Mouse (Mus musculus) gastrocnemius, postnatal 14 days (tissue): ENCODE measurements around the gene Nipsnap1. TPM values are rescaled to one million over a fixed set of nuclear protein-coding genes. Genes with fewer than 3 reads are reported as not detected.

ENCODE experiments used
- DNase-seq: peaks from one replicate; pipeline ENCODE4 v3.0.0; 2021; ENCODE audit warnings: mixed read lengths
- intact Hi-C: fragments of 180-260 bp; cut with DNase I; formaldehyde crosslinking; loops from one replicate; pipeline ENCODE4 v1.15.1; 2025; ENCODE audit warnings: low total_unique reads
- long read RNA-seq, 2 experiments: library from polyadenylated mRNA; stranded (forward); transcript quantifications; one replicate each; pipeline ENCODE4 v2.0.0; 2021
- total RNA-seq, 2 experiments: library from RNA; stranded (reverse); gene quantifications; 2 replicates each; pipeline ENCODE4 v1.2.3; 2021

Gene Nipsnap1
- total RNA-seq = under 1 TPM; 0.84 to 0.90 TPM
- long read RNA-seq, experiment 1 = 0 reads
- long read RNA-seq, experiment 2, partial matches to known transcripts = 0 of 1 reads
- long read RNA-seq, experiment 2, other reads (novel, unspliced or antisense) = 0 of 1 reads

DNA sequence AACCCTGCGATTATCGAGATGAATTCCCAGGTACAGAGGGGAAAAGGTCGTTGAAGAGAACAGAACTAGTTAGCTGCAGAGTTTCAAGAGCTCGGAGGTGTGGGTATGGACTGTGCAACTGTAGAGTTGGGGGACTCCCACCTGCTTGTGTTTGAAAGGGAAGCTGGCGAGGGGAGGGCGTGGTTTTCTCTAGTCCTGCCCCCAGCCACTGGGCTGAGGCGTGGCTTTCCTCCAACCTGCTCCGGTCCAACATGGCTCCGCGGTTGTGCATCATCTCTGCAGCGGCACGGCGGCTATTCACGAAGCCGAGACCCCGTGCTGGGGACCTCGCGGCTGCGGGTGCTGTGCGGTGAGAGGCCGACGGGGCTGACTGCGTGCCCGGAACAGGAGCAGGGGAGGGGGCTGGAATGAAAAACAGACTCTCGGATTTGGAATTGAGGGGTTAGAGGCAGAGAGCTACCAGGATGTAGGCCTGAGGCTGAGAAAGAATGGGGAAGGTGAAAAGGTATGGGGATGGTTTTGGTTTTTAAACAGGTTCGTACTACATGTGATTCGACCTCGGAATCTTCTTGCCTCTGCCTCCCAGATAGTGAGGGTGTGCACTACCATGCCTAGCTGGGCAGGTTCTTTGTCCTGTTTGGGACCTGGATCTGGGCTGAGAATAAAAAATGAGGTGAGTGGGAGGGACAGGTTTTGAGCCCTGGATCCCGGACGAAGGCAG, at the start of gene Nipsnap1:
Gene Nipsnap1 (plus strand): TSS at position 197 of the 721 bp plus-strand sequence.
- DNase-seq = peak; percentile 55
- intact Hi-C loops = no loop called here

GRCm38 (mm10) chr11:4826152-4826778, 47.5 kb upstream of the Nipsnap1 start:
- DNase-seq = no peak
- intact Hi-C loops = loop anchor here (10.0 kb wide), 2 partner anchors 81 to 331 kb away; partner anchors contain the start of gene Cabp7

DNA sequence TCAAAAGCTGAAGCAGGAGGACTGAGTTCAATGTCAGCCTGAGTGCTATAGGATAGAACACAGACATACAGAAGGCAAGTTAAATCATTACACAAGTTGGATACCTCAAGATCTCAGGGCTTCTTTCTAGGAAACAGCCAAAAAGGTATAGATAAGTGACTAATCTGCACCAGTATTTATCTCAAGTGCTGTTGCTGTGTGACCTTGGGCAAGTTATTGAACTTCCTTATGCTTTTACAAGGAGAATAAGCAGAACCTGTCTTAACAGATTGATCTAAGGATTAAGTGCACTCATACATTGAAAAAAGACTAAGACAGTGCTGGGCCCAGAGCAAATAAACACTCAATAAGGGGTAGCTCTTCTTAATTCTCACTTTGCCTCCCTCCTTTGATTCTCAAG, 46.4 kb upstream of the Nipsnap1 start:
- intact Hi-C loops = loop anchor here (10.0 kb wide), 2 partner anchors 83 to 333 kb away; partner anchors contain the start of gene Cabp7
- no peak for DNase-seq

DNA sequence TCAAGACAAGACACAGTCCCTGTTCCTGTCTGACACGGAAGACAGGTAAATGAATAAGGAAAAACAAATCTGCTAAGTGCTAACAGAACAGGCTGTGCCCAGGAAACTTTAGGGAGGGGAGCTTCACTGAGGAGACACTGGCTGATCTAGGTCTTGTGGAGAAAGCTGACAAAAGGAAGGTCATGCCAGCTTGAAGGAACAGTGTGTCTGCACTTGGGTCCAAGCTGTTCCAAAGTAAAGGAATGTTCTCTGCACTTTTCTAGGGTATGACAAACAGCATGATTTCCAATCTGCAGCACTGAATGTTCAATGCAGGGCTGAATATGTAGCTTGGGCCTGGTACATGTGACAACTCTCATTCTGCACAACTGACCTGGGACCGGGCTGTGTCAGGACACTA, 45.8 kb upstream of the Nipsnap1 start:
- intact Hi-C loops = loop anchor here (10.0 kb wide), 2 partner anchors 83 to 333 kb away; partner anchors contain the start of gene Cabp7
- DNase-seq = no peak

DNA sequence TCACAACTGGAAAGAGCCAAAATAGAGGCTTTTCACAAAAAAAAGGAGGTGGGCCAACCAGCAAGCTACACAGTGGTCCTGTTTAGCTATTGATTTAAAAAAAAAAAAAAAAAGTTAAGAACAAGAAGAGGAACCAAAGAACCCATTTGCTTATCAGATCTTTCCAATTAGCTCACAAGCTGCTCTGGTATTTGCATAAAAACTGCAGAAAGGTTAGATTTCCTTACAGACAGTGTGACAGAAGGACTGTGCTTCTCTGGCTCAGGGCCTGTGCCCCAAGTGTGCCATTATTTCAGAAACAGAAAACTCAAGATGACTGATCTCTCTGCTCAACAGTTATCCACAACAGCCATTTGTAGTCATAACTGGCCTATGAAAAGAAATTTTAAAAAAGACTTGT, 42.7 kb upstream of the Nipsnap1 start:
- DNase-seq = no peak
- intact Hi-C loops = no loop called here

DNA sequence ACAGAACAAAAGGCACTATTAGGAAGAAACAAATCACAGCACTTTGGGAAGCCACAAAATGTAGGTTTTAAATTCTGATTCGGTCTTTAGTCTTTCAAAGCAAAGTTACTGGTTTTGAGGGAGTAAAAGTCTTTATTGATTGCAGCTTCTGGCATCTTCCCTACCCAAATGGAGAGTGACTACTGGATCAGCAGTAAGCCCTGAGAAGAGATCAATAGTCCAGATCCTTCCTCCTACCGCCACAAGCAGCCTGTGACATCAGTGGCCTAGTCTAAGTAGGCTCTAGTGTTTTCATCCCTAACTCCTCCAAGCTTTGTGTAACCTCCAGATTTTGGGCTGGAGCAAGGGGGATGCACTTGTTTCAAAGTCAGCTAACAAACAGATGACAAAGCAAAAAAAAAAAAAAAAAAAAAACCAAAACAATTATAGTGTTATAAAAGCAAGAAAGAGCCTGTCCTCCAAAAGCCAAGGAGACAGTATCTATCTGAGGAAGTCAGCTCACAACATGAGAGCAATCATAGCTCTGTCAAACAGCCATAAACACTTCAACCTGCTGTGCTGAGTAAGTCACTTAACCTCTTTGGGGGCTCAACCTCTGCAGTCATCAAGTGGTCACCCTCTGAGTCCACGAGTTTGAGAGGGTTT, 40.3 kb upstream of the Nipsnap1 start:
- intact Hi-C loops = no loop called here
- DNase-seq = no peak

DNA sequence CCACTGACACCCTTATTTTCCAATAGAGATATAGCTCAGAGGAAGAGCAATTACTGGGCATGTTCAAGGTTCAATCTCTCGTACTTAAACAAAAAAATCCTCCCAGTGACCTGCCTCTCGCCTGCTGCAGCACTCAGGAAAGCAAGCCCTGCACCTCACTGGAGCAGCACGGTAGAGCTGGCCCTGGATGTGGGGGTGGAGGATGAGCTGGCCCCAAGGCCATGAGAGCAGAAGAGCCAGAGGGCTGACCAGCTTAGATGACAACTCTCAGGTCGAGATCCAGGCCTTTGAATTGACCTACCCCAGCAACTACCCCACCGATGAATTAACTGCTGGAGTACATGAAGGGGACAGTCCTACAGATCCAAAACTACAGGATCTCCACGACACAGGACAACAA, 38.3 kb upstream of the Nipsnap1 start:
- intact Hi-C loops = no loop called here
- DNase-seq = no peak

- peak; percentile 35 for DNase-seq
- intact Hi-C loops = no loop called here
Measured at GRCm38 (mm10) chr11:4836755-4837154, 37.0 kb upstream of the Nipsnap1 start.

DNA sequence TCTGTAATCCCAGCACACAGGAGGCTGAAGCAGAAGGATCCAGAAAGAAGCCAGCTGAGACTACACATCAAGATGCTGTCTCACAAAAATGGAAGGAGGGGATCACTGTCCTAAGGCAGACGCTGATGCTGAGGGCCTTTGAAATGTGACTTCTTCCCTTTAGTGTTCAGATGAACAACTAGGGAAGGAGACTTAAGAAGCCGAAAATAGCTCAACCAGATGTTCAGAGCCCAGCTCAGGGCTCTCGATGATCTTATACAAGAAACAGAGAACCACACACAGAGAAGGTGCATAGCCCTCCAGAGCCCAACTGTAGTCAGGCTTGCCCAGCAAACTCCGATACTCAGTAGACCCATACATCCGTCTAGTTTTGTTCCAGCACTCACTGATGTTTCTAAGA, 36.4 kb upstream of the Nipsnap1 start:
- intact Hi-C loops = no loop called here
- no peak for DNase-seq

DNA sequence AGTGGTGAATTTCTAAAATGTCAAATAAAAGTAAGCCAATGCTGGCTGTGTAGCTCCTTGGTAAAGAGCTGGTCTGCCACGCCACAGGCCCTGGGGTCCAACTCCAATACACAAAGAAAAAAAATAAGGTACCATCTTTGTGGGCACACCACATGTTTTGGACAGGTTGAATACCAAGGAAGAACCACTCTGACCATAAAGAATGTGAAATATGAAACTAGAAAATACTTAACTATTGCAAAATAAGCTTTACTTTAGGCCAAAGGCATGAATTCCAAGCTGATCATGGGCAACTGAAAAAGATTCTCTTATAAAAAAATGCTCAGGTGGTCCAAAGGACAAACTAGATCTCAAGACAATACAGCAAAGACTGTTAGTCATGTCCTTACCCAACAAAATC, 35.5 kb upstream of the Nipsnap1 start:
- intact Hi-C loops = no loop called here
- DNase-seq = no peak

GRCm38 (mm10) chr11:4840942-4841526, 32.7 kb upstream of the Nipsnap1 start:
- intact Hi-C loops = no loop called here
- DNase-seq = no peak

- intact Hi-C loops = no loop called here
- peak; percentile 39 for DNase-seq
Measured at GRCm38 (mm10) chr11:4848483-4849248, 25.1 kb upstream of the Nipsnap1 start.

DNA sequence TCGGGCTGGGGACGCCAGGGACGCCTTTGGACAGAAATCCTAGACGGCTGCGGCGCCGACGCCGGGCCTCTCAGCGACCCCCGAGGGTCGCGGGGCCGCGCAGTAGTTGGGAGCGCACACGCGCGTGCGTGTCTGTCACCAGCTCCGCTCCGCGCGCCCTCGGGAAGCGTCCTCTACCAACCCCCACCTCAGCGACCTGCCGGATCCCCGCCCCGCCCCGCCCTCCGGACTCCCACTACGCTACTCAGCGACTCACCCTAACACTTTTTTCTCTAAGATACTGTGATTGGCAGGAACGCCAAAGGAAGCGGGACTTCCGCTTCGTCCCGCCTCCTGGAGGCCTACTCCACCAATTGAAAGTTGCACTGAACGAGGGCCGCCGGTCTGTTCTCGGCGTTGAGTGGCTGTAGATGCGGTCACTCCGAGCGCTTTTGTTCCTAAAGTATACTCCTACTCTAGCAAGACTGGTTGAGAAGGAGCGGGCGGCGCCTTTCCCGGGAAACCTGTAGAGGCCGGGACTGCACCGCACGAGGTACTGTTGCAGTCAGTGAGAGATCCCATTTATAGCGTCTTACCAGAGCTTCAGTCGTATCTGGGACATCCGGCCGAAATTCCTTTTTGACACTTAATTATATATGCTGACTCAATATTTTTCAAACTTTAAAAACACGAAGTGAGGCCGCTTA, 24.4 kb upstream of the Nipsnap1 start, which contains the start of gene Nf2:
Gene Nf2 (minus strand): TSS at position 279 of the 686 bp plus-strand sequence.
- intact Hi-C loops = no loop called here
- peak; percentile 96 for DNase-seq

GRCm38 (mm10) chr11:4850404-4850803, 23.3 kb upstream of the Nipsnap1 start:
- intact Hi-C loops = no loop called here
- no peak for DNase-seq

DNA sequence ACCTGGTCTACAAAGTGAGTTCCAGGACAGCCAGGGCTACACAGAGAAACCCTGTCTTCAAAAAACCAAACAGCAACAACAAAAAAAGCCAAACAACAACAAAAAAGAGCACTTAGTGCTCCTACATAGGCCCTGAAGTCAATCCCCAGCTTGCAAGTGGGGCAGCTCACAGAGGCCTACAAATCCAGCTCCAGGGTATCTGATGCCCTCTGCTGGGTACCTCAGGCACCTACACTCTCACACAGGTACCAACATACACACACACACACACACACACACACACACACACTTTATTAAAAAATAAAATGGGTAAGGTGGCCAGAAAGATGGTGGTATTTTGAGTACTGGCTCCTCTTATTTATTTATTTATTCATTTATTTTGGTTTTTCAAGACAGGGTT, 20.7 kb upstream of the Nipsnap1 start:
- no peak for DNase-seq
- intact Hi-C loops = no loop called here

DNA sequence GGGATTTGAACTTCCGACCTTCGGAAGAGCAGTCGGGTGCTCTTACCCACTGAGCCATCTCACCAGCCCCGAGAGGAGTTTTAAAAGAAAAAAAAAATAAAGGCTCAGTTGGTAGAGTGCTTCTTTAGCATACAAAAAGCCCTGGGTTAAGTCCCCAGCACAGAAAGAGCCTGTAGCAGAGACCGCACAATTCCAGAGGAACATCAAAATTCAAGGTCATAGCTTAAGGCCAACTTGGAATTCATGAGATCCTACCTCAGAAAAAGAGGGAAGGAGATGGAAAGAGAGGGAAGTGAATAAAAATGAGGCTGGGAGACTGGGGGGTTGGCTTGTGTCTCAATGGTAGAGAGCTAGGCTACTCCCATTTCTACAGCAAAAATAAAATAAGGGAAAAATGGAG, 19.6 kb upstream of the Nipsnap1 start:
- intact Hi-C loops = no loop called here
- DNase-seq = no peak

DNA sequence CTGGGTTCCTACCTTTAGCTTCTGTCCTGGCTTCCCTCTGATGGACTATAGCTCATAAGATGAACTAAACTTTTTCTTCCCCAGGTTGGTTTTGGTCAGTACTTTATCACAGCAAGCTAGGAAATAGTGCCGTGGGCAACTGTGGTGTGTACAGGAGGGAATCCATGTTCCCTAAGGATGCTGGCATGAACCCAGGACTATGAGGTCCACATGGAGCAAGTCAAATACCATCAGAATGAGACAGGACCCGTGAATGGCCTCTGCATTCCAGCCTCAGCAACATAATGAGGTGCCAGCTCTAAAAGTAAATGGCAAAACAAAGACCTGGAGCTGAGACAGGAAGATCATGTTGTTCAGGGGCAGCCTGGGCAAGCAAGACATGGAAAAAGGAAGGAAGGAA, 15.3 kb upstream of the Nipsnap1 start:
- intact Hi-C loops = no loop called here

GRCm38 (mm10) chr11:4860986-4861385, 12.8 kb upstream of the Nipsnap1 start:
- no peak for DNase-seq
- intact Hi-C loops = no loop called here

More for the DNA sequence above, 15.3 kb upstream of the Nipsnap1 start:
- no peak for DNase-seq
